Mouse (Mus musculus): Measurements from ENCODE around the gene Gm7579. TPM values are rescaled to one million over a fixed set of nuclear protein-coding genes. Genes with fewer than 3 reads are reported as not detected.

Gm7579 gene
- not detected for polyA plus RNA-seq (2015; fragmentation: Illumina TruSeq; extraction: RNeasy Lipid Tissue Mini Kit (QIAGEN cat#74804); ENCODE audit: low read depth, low replicate concordance)

GRCm38 (mm10) chr7:142211559-142211958 is at the start of gene Gm7579:
Gene Gm7579 (plus strand): TSS chr7:142211859.

GRCm38 (mm10) chr7:142165639-142166038 is 46.0 kb upstream of the Gm7579 start, which contains the start of gene Gm4553:
Gene Gm4553 (minus strand): TSS chr7:142165739.

GRCm38 (mm10) chr7:142175905-142176304 is 35.8 kb upstream of the Gm7579 start, which contains the start of gene Krtap5-2:
Gene Krtap5-2 (minus strand): TSS chr7:142176005.

GRCm38 (mm10) chr7:142190289-142190688 is 21.4 kb upstream of the Gm7579 start, which contains the start of gene Gm10153:
Gene Gm10153 (minus strand): TSS chr7:142190389.

GRCm38 (mm10) chr7:142201064-142201463 is 10.6 kb upstream of the Gm7579 start, which contains the start of gene Krtap5-3:
Gene Krtap5-3 (plus strand): TSS chr7:142201364.

GRCm38 (mm10) chr7:142229871-142230270 is 18.2 kb downstream of the Gm7579 start, which contains the start of gene Krtap5-5:
Gene Krtap5-5 (minus strand): TSS chr7:142229971.

GRCm38 (mm10) chr7:142240978-142241377 is 29.3 kb downstream of the Gm7579 start, which contains the start of gene Gm40460:
Gene Gm40460 (minus strand): TSS chr7:142241078.

GRCm38 (mm10) chr7:142258254-142258653 is 46.6 kb downstream of the Gm7579 start, which contains the start of gene Gm2431:
Gene Gm2431 (minus strand): TSS chr7:142258354.

Other genes starting within 250 kb of the Gm7579 start
- 41.2 TPM for gene Mob2, start 150.8 kb upstream of the Gm7579 start, polyA plus RNA-seq (2015; fragmentation: Illumina TruSeq; extraction: RNeasy Lipid Tissue Mini Kit (QIAGEN cat#74804); ENCODE audit: low read depth, low replicate concordance)
- 63.5 TPM for gene Dusp8, start 116.0 kb upstream of the Gm7579 start, polyA plus RNA-seq (2015; fragmentation: Illumina TruSeq; extraction: RNeasy Lipid Tissue Mini Kit (QIAGEN cat#74804); ENCODE audit: low read depth, low replicate concordance)
- not detected for gene Gm45618, start 91.1 kb upstream of the Gm7579 start, polyA plus RNA-seq (2015; fragmentation: Illumina TruSeq; extraction: RNeasy Lipid Tissue Mini Kit (QIAGEN cat#74804); ENCODE audit: low read depth, low replicate concordance)
- not detected for gene Gm39115, start 75.8 kb upstream of the Gm7579 start, polyA plus RNA-seq (2015; fragmentation: Illumina TruSeq; extraction: RNeasy Lipid Tissue Mini Kit (QIAGEN cat#74804); ENCODE audit: low read depth, low replicate concordance)
- not detected for gene Gm45337, start 67.3 kb upstream of the Gm7579 start, polyA plus RNA-seq (2015; fragmentation: Illumina TruSeq; extraction: RNeasy Lipid Tissue Mini Kit (QIAGEN cat#74804); ENCODE audit: low read depth, low replicate concordance)
- gene Gm29735, start 54.7 kb upstream of the Gm7579 start, polyA plus RNA-seq (2015; fragmentation: Illumina TruSeq; extraction: RNeasy Lipid Tissue Mini Kit (QIAGEN cat#74804); ENCODE audit: low read depth, low replicate concordance): not detected
- not detected for gene Gm4553, start 46.1 kb upstream of the Gm7579 start, polyA plus RNA-seq (2015; fragmentation: Illumina TruSeq; extraction: RNeasy Lipid Tissue Mini Kit (QIAGEN cat#74804); ENCODE audit: low read depth, low replicate concordance)
- gene Krtap5-2, start 35.9 kb upstream of the Gm7579 start, polyA plus RNA-seq (2015; fragmentation: Illumina TruSeq; extraction: RNeasy Lipid Tissue Mini Kit (QIAGEN cat#74804); ENCODE audit: low read depth, low replicate concordance): not detected
- gene Gm10153, start 21.5 kb upstream of the Gm7579 start, polyA plus RNA-seq (2015; fragmentation: Illumina TruSeq; extraction: RNeasy Lipid Tissue Mini Kit (QIAGEN cat#74804); ENCODE audit: low read depth, low replicate concordance): not detected
- gene Krtap5-3, start 10.5 kb upstream of the Gm7579 start, polyA plus RNA-seq (2015; fragmentation: Illumina TruSeq; extraction: RNeasy Lipid Tissue Mini Kit (QIAGEN cat#74804); ENCODE audit: low read depth, low replicate concordance): not detected
- gene Krtap5-5, start 18.1 kb downstream of the Gm7579 start, polyA plus RNA-seq (2015; fragmentation: Illumina TruSeq; extraction: RNeasy Lipid Tissue Mini Kit (QIAGEN cat#74804); ENCODE audit: low read depth, low replicate concordance): not detected
- gene Gm40460, start 29.2 kb downstream of the Gm7579 start, polyA plus RNA-seq (2015; fragmentation: Illumina TruSeq; extraction: RNeasy Lipid Tissue Mini Kit (QIAGEN cat#74804); ENCODE audit: low read depth, low replicate concordance): not detected
- not detected for gene Gm2431, start 46.5 kb downstream of the Gm7579 start, polyA plus RNA-seq (2015; fragmentation: Illumina TruSeq; extraction: RNeasy Lipid Tissue Mini Kit (QIAGEN cat#74804); ENCODE audit: low read depth, low replicate concordance)
- gene Gm4559, start 62.5 kb downstream of the Gm7579 start, polyA plus RNA-seq (2015; fragmentation: Illumina TruSeq; extraction: RNeasy Lipid Tissue Mini Kit (QIAGEN cat#74804); ENCODE audit: low read depth, low replicate concordance): not detected
- not detected for gene Krtap5-1, start 85.3 kb downstream of the Gm7579 start, polyA plus RNA-seq (2015; fragmentation: Illumina TruSeq; extraction: RNeasy Lipid Tissue Mini Kit (QIAGEN cat#74804); ENCODE audit: low read depth, low replicate concordance)
- gene Krtap5-4, start 91.7 kb downstream of the Gm7579 start, polyA plus RNA-seq (2015; fragmentation: Illumina TruSeq; extraction: RNeasy Lipid Tissue Mini Kit (QIAGEN cat#74804); ENCODE audit: low read depth, low replicate concordance): not detected
- 36.7 TPM for gene Ifitm10, start 161.9 kb downstream of the Gm7579 start, polyA plus RNA-seq (2015; fragmentation: Illumina TruSeq; extraction: RNeasy Lipid Tissue Mini Kit (QIAGEN cat#74804); ENCODE audit: low read depth, low replicate concordance)
- not detected for gene Gm49369, start 170.8 kb downstream of the Gm7579 start, polyA plus RNA-seq (2015; fragmentation: Illumina TruSeq; extraction: RNeasy Lipid Tissue Mini Kit (QIAGEN cat#74804); ENCODE audit: low read depth, low replicate concordance)
- 492 TPM for gene Ctsd, start 176.2 kb downstream of the Gm7579 start, polyA plus RNA-seq (2015; fragmentation: Illumina TruSeq; extraction: RNeasy Lipid Tissue Mini Kit (QIAGEN cat#74804); ENCODE audit: low read depth, low replicate concordance)
- gene Syt8, start 223.0 kb downstream of the Gm7579 start, polyA plus RNA-seq (2015; fragmentation: Illumina TruSeq; extraction: RNeasy Lipid Tissue Mini Kit (QIAGEN cat#74804); ENCODE audit: low read depth, low replicate concordance): not detected
- 1.9 TPM for gene Tnni2, start 229.9 kb downstream of the Gm7579 start, polyA plus RNA-seq (2015; fragmentation: Illumina TruSeq; extraction: RNeasy Lipid Tissue Mini Kit (QIAGEN cat#74804); ENCODE audit: low read depth, low replicate concordance)
- 6.2 TPM for gene Lsp1, start 248.9 kb downstream of the Gm7579 start, polyA plus RNA-seq (2015; fragmentation: Illumina TruSeq; extraction: RNeasy Lipid Tissue Mini Kit (QIAGEN cat#74804); ENCODE audit: low read depth, low replicate concordance)

All from brain, adult 10 weeks (tissue).